Mouse (Mus musculus) myocyte (in vitro differentiated cells): ENCODE results near the gene Irf9.

Experiments used
- CEBPB ChIP-seq: IDR thresholded peaks from 2 replicates; pipeline ENCODE4 v1.6.1; 2011; ENCODE audit warnings: mild to moderate bottlenecking, moderate library complexity; ENCODE audit not compliant: poor library complexity, insufficient read depth, severe bottlenecking
- E2F4 ChIP-seq: IDR thresholded peaks from one replicate; pipeline ENCODE4 v1.6.1; 2011; ENCODE audit warnings: mild to moderate bottlenecking, control low read depth, moderate library complexity; ENCODE audit not compliant: insufficient read depth
- MAX ChIP-seq: IDR thresholded peaks from one replicate; pipeline ENCODE4 v1.6.1; 2011; ENCODE audit warnings: low read depth, mild to moderate bottlenecking, control low read depth
- MYOD1 ChIP-seq, 3 experiments: IDR thresholded peaks; one replicate each; pipeline ENCODE4 v1.6.1; 2011; ENCODE audit warnings: control low read depth in 2 of 3, low read depth in 2 of 3, mild to moderate bottlenecking in 2 of 3, moderate library complexity in 1 of 3; ENCODE audit not compliant: insufficient read length in 2 of 3, control insufficient read depth in 1 of 3
- MYOG ChIP-seq, 3 experiments: IDR thresholded peaks; one replicate each; pipeline ENCODE4 v1.6.1; 2011; ENCODE audit warnings: control low read depth in 2 of 3, low read depth in 2 of 3, mild to moderate bottlenecking in 2 of 3; ENCODE audit not compliant: insufficient read length in 2 of 3, control insufficient read depth in 1 of 3, insufficient read depth in 1 of 3
- POLR2A ChIP-seq: IDR thresholded peaks from one replicate; pipeline ENCODE4 v1.6.1; 2011; ENCODE audit warnings: low read depth, mild to moderate bottlenecking, control low read depth, moderate library complexity; ENCODE audit not compliant: insufficient read length
- POLR2AphosphoS2 ChIP-seq: IDR thresholded peaks from one replicate; pipeline ENCODE4 v1.6.1; 2011; ENCODE audit warnings: low read depth, control low read depth; ENCODE audit not compliant: insufficient read length
- REST ChIP-seq: IDR thresholded peaks from one replicate; pipeline ENCODE4 v1.6.1; 2011; ENCODE audit warnings: mild to moderate bottlenecking, control low read depth, moderate library complexity; ENCODE audit not compliant: insufficient read depth, insufficient read length
- SRF ChIP-seq: IDR thresholded peaks from one replicate; pipeline ENCODE4 v1.6.1; 2011; ENCODE audit warnings: low read depth; ENCODE audit not compliant: control insufficient read depth, insufficient read length
- TCF12 ChIP-seq: IDR thresholded peaks from one replicate; pipeline ENCODE4 v1.6.1; 2011; ENCODE audit warnings: mild to moderate bottlenecking, control low read depth; ENCODE audit not compliant: poor library complexity, insufficient read depth, severe bottlenecking
- TCF3 ChIP-seq: IDR thresholded peaks from one replicate; pipeline ENCODE4 v1.6.1; 2011; ENCODE audit warnings: low read depth, control low read depth; ENCODE audit not compliant: insufficient read length
- USF1 ChIP-seq: IDR thresholded peaks from one replicate; pipeline ENCODE4 v1.6.1; 2011; ENCODE audit warnings: low read depth, mild to moderate bottlenecking, control low read depth, moderate library complexity

GRCm38 (mm10) chr14:55640816-55641215 lies 37.4 kb downstream of the Irf9 start:
- TF ChIP-seq MAX (no peak), POLR2A (no peak), E2F4 (no peak), POLR2AphosphoS2 (no peak), TCF12 (no peak), MYOD1 (IDR thresholded peaks at IDR 0.05; ENCODE audit: control insufficient read depth in 1 of 3, insufficient read length in 2 of 3, low read depth in 2 of 3) (no peak), TCF3 (no peak), CEBPB (no peak), REST (no peak), MYOG (IDR thresholded peaks at IDR 0.05; ENCODE audit: control insufficient read depth in 1 of 3, insufficient read depth in 1 of 3, insufficient read length in 2 of 3, low read depth in 2 of 3) (no peak), USF1 (no peak), SRF (no peak)
